Mouse (Mus musculus) left cerebral cortex, adult 9 months (tissue): ENCODE data around the gene Tcf12.

Experiments
- DNase-seq, 2 experiments: peaks; one replicate each; pipeline ENCODE4 v3.0.0; 2022; ENCODE audit warnings: low spot score in 2 of 2

Tcf12 gene

DNA sequence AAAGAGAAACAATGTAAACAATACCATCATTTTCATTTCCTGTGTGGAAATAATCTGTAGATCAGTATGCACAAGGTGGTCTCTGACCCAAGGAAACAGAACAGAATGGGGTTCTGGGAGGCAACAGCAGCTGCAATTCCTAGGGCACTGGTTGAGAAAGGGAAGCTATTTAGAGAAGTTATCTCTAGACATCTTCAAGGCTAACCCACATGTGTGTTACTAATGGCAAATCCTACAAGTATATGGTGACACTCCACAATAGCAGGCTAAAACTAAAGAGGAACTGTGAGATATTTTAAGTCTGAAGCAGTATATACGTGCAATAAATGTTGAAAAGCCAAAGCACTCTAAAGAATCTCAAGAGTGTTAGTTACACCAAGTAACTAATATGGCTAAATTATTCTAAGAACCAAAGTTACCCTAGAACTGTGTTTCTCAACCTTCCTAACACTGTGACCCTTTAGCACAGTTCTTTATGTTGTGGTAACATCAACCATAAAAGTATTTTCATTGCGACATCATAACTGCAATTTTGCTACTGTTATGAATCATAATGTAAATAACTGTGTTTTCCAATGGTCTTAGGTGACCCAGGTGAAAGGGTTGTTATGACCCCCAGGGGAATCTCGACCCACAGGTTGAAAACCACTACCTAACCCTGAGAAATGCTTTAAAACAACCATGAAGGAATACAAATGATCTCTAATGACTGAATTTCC, 22.6 kb downstream of the Tcf12 start:
- DNase-seq = no peak

DNA sequence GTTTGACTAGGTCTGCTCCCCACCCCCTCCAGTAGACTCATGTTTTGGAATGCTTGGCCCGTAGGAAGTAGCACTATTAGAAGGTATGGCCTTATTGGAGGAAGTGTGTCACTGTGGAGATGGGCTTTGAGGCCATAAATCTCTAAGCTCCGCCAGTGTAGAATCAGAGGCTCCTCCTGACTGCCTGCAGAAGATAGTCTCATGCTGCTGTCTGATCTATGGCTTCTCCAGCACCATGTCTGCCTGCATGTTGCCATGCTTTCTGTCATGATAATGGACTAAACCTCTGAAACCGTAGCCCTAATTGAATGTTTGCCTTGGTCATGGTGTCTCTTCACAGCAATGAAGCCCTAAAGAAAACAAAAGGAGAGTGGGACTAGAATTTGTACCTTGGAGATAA, 26.7 kb downstream of the Tcf12 start:
- DNase-seq = no peak

DNA sequence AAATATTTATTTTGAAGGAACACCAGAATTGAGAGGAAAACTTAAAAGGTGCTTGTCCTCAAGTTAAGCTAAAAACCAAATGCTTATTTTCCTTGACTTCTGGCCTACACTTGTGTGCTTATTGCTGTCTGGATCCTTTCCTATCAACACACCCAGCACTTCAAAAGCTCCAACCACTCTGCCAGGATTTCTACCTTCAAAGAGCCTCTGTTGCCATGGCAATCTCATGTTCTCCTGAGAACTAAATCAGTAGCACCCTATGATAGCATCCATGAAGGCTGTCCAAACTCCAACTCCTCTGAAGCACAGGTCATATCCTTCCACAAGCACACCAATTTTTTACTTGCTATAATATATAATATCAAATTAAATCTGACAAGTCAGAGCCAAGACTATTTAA, 27.5 kb downstream of the Tcf12 start:
- peak; percentile 32 to 48 for DNase-seq

DNA sequence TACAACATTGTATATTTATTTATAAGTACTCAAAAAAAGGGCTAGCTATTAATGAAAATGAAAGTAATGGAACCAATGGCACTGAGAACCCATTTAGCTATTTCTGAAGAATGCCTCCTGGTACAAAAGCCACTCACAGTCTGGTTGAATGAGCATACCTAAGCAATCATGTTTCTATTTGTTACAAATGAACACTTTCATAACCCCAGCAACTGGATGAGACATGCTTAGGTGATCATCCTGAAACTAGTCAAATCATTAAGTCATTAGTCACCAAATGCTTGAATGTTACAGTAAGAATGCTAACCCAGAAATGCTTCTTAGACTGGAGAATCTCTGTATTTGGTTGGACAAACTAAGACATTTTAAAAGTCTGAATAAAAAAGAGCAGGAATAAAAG, 35.5 kb downstream of the Tcf12 start:
- no peak for DNase-seq

DNA sequence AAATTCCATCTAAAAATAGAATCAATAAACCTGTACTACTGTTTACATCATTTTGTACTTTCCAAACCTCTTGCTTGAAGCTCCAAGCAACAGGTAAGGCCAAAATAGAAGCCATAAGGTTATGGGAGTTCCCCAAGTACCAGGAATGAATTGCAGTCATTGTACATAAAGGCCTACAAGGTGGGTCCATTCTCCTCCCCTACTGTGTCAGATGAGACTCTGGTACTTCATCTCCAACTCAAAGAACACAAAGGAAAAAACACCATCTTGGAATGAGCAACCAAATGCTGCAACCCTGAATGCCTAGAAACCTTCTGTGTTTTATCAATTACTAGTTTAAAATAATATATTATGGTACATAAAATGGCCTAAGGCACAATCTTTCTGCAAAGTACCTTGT, 45.5 kb downstream of the Tcf12 start:
- DNase-seq = no peak

DNA sequence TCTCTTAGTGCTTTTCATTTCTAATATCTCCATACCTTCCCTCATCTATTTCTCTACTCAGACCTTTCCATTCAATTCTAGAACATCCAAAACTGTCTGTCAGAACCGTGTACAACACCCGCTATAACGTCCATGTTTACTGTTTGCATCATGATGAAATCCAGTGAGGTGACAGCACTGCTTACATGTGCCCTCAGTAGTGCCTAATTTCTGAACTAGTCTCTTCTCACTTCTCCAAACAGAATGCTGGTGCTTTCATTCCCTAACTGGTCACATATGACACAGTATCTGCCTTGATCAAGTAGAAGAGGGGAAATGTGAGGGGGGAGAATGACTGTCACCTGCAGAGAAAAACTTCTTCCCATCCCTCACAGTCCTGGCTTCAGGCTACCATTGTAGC, 58.5 kb downstream of the Tcf12 start:
- DNase-seq = no peak

DNA sequence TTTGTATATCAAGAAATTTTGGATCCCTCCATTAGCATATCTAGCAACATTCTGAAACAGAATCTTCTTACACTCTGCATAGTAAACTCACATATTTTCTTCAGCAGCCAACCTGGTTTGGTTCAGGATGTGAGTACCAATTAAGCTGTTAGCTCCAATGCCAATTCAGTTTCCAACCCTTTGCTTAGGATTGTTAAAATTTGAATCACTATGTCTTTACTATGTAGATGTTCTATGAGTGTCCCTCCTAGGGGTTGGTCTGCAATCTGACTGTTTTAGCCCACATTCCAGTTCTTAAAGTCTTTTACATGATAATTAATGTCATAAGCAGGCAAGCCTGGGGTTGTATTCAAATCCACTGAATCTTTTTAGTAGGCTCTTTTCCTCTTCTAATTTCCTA, 71.5 kb downstream of the Tcf12 start:
- DNase-seq = no peak

DNA sequence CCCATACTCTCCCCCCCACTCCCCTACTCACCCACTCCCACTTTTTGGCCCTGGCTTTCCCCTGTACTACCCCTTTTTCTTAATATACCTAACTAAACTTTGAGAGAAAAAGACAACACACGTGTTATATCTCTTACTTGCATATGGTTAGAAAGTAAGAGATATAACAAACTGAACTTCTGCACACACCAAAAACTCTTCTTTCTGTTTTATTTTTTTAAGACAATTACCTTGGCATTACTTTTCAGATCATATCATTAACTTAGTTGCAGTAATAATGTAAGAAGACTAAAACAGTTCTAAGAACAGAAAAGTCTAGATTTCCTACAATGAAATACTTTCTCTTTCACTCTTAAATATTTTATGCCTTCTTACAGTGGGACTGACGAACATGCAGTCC, 72.3 kb downstream of the Tcf12 start:
- DNase-seq = no peak

DNA sequence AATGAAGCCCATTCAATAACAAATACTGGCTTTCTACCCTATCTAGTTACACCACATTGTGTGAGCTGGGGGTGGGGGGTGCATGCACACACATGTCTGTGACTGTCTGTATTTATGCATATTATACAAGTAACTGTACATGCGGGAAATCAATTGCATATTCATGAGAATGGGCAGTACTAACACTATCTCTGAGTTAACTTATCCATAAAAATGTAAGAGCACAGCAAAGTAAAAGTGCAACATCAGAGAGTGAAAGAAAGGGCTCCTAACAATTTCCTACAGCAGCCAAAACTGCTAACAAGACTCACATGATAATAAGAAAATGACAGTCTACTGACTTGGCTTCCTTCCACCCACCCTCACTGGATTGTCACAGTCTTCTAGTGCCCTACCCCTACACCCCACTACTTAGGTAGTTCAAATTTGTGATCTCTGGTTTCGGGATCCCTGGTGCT, 74.6 kb downstream of the Tcf12 start:
- DNase-seq = no peak

DNA sequence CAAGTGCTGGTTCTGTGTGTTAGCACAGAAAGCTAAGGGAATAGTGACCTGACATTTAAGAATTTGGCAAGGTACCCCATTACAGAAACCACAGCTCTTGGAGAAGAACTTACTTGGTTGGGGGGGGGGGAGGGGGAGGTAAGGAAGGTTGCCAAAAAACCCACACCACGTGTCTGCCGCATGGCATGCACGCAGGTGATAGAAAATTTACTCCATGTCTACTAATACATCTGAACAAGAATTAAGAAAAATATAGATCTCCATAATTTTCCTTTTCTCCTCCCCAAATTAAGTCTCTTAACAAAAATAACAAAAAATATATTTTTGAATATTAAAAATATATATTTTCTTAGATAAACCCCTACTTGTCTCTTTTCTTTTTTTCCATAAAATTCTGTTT, 75.4 kb downstream of the Tcf12 start:
- DNase-seq = no peak

DNA sequence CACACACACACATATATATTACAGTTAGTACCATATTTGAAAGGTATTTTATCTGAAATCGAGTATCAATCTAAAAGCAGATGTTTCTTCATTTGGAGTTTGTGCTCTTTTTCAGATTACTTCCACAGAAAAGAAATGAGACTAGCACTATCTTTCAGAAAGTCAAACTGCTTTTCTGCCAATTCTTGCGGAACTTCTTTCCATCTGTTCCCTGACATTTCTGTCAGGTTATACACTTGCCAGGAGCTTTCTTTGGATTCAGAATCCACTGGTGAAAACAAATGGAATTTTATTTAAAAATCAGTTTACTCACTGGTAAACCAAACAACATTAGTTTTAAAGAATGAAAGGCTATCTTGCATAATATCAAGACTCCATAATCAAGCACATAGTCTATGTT, 78.4 kb downstream of the Tcf12 start:
- DNase-seq = no peak

DNA sequence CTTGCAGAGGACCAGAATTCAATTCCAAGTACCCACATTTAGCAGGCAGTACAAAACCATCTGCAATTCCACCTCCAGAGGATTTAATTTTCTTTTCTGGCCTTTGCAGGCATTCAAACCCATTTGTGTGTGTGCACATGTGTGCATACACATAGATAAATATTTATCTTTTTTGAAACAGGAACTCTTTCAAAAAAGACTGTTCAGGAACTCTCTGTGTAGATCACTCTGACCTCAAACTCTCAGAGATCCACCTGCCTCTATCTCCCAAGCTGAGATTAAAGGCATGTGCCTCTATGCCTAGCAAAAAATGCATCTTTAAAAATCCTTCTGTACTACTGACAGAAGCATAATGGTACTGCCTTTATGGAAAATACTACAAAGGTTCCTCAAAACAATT, 81.4 kb downstream of the Tcf12 start:
- no peak for DNase-seq

DNA sequence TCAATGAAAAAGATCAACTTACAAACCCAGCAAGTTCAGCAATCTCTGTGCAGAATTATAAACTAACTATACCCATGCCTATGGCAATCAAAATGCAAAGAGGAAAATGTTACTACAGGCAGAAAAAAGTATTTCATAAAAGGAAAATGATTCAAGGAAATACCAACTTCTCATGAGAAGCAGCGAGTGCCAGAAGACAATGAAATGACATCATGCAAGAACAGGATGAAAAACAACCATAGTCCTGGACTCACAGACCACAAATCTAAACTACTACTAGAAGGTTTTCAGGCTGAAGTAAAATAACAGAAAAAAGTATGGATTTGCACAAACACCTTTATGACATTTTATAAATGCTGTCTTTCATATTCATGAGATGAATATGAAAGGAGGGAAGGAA, 82.1 kb downstream of the Tcf12 start:
- DNase-seq = no peak

DNA sequence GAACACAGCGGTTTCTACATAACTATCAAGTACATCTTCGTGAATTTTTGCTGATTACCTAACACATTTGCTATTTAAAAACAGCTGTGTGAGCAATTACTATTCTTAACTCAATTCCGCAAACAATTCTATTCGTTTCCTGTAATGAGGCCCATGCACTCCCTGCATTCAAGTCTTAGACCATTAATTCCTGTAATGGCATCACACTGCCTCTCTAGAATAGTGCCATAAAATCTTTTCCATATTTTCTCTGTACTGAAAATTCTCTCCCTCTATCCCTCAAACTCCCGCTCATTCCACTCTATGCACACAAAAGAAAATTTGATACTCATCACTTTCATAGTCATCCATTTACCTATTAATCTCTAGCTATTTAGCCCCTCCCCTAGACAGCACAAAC, 88.4 kb downstream of the Tcf12 start:
- no peak for DNase-seq

DNA sequence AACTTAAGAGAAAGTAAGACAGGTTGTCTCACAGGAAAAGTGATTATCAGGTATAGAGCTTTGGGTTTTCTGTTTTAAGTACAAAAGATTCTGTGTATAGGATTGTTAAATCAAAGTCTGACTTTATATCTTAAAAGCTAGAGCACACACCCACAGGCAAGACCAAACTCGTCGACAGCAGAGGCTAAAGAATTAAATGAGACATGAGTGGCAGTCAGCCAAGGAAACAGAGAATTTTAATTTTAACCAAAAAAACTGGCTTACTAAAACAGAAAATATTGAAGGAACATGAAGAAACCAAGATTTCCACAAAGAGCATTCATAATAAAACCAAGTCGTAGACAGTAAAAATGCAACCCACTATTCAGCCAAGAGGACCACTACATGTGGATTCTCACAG, 90.2 kb downstream of the Tcf12 start:
- DNase-seq = peak in 1 of 2 experiments; percentile 34

DNA sequence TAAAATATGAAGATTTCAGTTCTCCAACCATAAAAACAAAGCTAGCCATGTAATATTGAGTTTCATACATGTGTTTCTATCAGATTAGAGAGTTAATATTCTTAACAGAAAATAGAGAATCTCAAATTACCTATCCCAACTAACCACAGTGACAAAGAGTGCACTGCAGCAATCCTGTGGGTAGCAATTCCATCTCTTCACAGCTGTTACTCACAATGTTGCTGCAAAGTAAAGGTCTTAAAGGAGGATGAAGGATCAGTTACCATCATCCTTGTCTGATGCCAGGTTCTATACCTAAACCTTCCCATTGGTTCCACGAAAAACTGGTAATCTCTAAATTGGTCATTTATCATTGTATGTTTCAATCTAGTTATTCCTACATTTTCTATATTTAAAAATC, 95.7 kb downstream of the Tcf12 start:
- DNase-seq = no peak

DNA sequence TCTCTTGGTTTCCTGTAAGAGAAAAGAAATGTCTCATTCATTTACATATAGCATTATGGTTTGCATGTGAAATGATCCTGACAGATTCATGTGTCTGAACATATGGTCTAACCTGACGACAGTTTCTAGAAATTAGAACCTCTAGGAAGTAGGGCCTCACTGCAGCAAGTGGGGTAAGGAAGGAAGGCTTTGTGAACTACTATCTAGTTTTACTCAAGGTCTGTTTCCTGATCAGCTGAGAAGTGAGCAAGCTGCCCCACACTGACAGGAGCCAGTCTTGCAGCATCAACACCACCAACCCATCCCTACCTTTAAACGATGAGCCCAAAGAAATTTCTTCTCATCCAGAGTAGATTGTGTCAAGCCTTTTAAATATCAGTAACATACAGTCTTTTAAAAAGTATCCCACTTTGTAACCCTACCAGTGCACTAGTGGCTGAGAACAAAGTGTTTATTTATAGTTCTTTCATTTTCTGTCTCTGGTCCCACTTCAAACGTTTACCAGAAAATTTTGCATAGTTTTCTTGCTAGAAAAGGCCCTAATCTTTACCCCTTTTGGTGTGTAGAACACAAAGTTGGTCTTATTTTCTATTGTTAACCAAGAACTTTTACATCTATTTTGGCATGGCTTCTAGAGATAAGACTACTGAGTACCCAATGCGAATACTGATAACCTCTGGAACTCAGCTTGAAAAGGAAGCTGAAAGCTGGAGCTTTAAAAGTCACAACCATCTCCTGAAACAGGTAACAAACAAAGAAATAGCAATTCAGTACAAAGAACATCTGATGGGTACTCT, 96.9 kb downstream of the Tcf12 start:
- DNase-seq = no peak

DNA sequence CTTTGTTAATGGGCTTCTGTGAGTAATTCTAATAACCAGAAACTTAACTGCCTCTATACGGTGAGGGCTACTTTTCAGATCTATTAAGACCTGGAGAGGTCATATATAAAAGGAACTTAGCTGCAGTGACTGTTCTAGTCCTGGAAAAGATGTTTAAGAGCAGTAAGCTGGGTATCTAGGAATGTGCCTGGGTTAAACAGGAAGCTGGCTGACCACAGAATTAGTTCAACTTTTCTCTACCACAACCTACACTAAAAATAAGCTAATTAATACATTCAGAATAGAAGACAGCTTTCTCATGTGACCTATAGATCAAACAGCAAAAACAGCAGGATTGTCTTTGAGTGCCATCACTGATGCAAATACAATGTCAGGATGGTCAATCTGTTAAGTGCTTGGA, 98.1 kb downstream of the Tcf12 start:
- DNase-seq = no peak

DNA sequence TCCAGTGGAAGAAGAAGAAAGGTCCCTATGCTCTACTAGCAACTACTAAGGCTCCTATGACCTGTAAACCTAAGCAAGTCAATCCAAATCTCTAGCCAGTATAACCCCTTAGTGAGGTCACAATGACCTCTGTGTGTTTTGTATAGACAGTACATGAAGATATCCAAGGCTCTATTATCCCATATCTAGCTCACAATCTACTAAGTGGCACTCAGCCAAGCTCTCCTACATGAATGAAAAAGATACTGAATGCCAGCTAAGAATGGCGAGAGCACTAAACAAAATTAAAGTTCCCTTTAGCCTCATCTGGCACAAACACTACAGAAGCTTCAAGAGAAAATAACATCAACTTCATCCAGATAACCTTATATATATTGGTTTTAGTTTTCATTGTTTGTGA, 103.0 kb downstream of the Tcf12 start:
- DNase-seq = no peak

DNA sequence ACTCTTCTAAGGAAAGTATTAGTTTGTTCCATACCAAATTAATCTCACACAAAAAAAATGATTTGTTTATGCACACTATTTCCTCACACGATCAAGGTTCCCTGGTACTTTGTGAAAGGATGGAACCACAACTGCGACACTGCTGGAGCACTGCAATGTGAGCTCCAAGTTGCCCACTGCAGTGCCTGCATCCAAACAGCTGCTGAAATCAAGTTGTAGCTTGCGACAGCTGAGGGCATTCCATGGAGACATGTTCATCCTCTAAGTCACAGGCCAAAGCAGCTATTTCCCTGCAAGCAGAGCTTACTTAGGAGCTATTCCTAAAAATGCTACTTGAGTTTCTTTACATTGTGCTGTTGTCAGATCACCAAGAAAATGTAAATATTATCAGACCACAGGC, 120.5 kb downstream of the Tcf12 start:
- DNase-seq = no peak

DNA sequence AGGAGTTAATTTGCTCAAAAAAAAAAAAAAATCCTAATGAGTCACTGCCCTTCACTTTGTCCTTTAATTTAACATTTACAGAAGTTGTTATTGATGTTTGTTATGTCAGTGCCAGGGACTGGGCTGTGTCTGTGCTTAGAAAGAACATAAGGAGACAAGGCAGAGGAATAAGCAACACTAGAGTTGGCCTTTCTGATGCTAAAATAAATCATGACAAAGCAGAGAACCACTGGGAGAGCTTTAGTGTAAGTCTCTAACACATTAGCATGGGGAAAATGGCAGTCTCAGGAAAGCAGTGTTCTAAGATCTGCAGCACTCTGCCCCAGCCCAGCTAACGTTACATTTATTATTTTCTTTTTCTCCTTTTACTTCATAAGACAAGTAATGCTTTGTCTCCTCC, 121.3 kb downstream of the Tcf12 start:
- DNase-seq = no peak

DNA sequence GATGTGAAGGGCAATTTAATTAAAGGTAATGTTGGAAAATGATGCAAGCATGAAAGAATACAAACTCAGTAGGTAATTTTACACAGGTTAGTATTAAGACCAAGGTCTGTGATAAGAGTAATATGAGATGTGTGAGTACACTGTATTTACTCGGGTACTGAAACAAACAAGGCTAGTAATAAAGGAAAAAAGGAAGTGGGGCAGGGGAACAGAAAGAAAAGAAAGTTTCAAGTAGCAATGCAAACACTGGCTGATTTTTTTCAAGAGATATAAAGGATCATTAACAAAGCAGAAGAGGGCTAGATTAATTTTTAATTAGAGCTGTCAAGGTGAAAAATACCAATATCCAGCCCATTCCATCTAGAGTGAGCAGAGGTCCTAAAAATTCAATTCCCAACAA, 122.0 kb downstream of the Tcf12 start:
- DNase-seq = no peak

DNA sequence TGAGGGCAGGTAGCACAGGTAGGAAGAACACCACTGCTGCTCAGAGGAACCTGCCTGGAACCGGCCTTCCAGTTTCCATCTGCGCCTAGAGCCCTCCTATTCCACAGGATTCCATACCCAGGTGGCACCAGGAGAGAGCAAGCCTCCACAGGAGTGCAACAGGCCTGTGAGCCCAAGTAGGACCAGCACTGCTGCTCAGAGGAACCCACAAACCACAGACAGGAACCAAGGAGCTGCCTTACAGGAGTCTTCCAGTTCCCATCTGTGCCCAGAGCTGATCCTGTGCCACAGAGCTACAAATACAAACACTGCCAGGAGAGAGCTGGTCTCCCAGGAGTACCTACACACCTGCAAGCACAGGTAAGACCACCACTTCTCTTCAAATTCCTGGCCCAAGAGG, 125.0 kb downstream of the Tcf12 start:
- no peak for DNase-seq

DNA sequence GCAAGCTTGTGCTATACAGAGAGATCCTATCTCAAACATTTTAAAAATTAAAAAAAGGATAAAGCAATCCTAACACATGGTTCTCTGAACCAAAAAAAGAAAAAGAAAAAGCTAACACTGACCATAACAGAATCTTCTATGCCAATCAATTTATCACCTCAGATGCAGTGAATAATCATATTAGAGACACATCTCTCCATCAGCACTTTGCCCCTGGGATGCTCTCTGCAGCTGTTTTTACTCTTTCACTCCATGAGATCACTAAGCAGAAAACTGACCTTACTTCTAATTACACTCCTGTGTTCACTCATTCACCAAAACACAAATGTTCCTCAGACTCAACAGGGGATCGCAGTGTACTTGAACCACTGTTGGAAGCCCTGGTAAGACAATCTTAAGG, 128.8 kb downstream of the Tcf12 start:
- DNase-seq = no peak
